In genomic region chr8:77958814-77959372, GRCm38 (mm10) we compare ENCODE assay signal across 24 mouse cellular contexts.
DNase-seq lines count a peak whose midpoint lies in the region; ATAC-seq and TF ChIP-seq lines count a peak whose summit lies in the region.
"Had no signal": no experiment of that assay in that cellular context is flagged by ENCODE, and none has a peak within 500 bp of the region (broad histone marks: within the 10 kb centered on the region; RNA-seq: fewer than 3 reads in every experiment).

No protein-coding gene starts in this region.

- H3K9me3 ChIP-seq in ES-E14 (ENCODE audit: control insufficient read depth, insufficient read depth, low read depth, low read length), result no peaks in the 10 kb centered on the region
- H3K9me3 ChIP-seq in hindbrain, embryonic 16.5 days (ENCODE audit: control insufficient read depth, low read length), result no peaks in the 10 kb centered on the region
- H3K9me3 ChIP-seq: embryonic facial prominence, embryonic 12.5 days; embryonic facial prominence, embryonic 15.5 days; heart, embryonic 10.5 days; heart, embryonic 13.5 days had no signal

- 89% methylated on average over 4 of the region's 4 CpGs for WGBS in hindbrain, embryonic 16.5 days

- no peak overlapping the region for H3K9ac ChIP-seq in ES-E14 (ENCODE audit: insufficient read depth, low read depth, low read length, poor library complexity, severe bottlenecking)
- H3K9ac ChIP-seq in hindbrain, embryonic 16.5 days (ENCODE audit: low read depth, low read length), result no peak overlapping the region
- H3K9ac ChIP-seq: embryonic facial prominence, embryonic 12.5 days; embryonic facial prominence, embryonic 15.5 days; forebrain, postnatal 0 days; heart, embryonic 13.5 days; hindbrain, embryonic 14.5 days had no signal

- no peak overlapping the region for H3K27ac ChIP-seq in ES-E14 (ENCODE audit: insufficient read depth, low read depth, low read length, poor library complexity, severe bottlenecking)
- H3K27ac ChIP-seq in hindbrain, embryonic 16.5 days (ENCODE audit: low read depth, low read length), result no peak overlapping the region
- H3K27ac ChIP-seq: embryonic facial prominence, embryonic 12.5 days; embryonic facial prominence, embryonic 15.5 days; heart, adult 2 months; heart, embryonic 10.5 days; heart, embryonic 13.5 days; hindbrain, embryonic 14.5 days had no signal

- no peaks in the 10 kb centered on the region; a peak in 1 of 4 replicates for H3K4me1 ChIP-seq in ES-E14 (ENCODE audit: control insufficient read depth in 2 of 2, insufficient read depth in 2 of 2, low read length in 2 of 2, poor library complexity in 1 of 2)
- H3K4me1 ChIP-seq in hindbrain, embryonic 16.5 days (ENCODE audit: control insufficient read depth, insufficient read depth, low read depth, low read length), result no peaks in the 10 kb centered on the region
- H3K4me1 ChIP-seq: embryonic facial prominence, embryonic 12.5 days; embryonic facial prominence, embryonic 15.5 days had no signal

- H3K4me2 ChIP-seq in hindbrain, embryonic 16.5 days (ENCODE audit: low read length), result no peak overlapping the region
- H3K4me2 ChIP-seq: embryonic facial prominence, embryonic 12.5 days; embryonic facial prominence, embryonic 15.5 days; heart, embryonic 13.5 days; hindbrain, embryonic 14.5 days had no signal

- DNase-seq in A20 (ENCODE audit: low read depth, low spot score) (peak; percentile 8), ES-E14 (ENCODE audit: low read depth, low spot score) (no peak)
- no peak for DNase-seq in lung, postnatal 14 days
- DNase-seq in thymus, postnatal 36 days, result no peak
- DNase-seq: adrenal gland, postnatal 10 days; adrenal gland, postnatal 36 days; B cell, adult 2 months; cerebellum, adult 18-20 months; cerebellum, adult 9-10 months; cerebellum, postnatal 14 days; forebrain, postnatal 0 days; gastrocnemius, postnatal 25 days; heart, adult 2 months; heart, postnatal 14 days; heart, postnatal 4 days had no signal

- no peaks in the 10 kb centered on the region for H3K27me3 ChIP-seq in hindbrain, embryonic 16.5 days (replicated peaks; ENCODE audit: control insufficient read depth, insufficient read depth, low read length)
- H3K27me3 ChIP-seq: embryonic facial prominence, embryonic 12.5 days; embryonic facial prominence, embryonic 15.5 days; heart, embryonic 13.5 days had no signal

- ATAC-seq in common myeloid progenitor, adult 5-6 weeks (replicated peaks; ENCODE audit: low read depth, poor library complexity, severe bottlenecking), result 0 out of 2 replicates have a peak, but pooled peaks have one; percentile 36
- no peak for ATAC-seq in hindbrain, embryonic 16.5 days
- ATAC-seq: forebrain, embryonic 14.5 days; forebrain, postnatal 0 days; intestine, postnatal 0 days had no signal

- in situ Hi-C loops in ES-E14 (cut with MboI; ENCODE audit: low sequenced_read_pairs in 2 of 2, unreplicated experiment in 2 of 2), result no loop called here

- no peaks in the 10 kb centered on the region for H3K36me3 ChIP-seq in ES-E14 (ENCODE audit: control insufficient read depth, insufficient read depth, low read length, poor library complexity, severe bottlenecking)
- H3K36me3 ChIP-seq in hindbrain, embryonic 16.5 days (ENCODE audit: control insufficient read depth, insufficient read depth, low read length), result no peaks in the 10 kb centered on the region
- H3K36me3 ChIP-seq: embryonic facial prominence, embryonic 12.5 days; embryonic facial prominence, embryonic 15.5 days; heart, embryonic 10.5 days; heart, embryonic 13.5 days had no signal

- H3K4me3 ChIP-seq in ES-E14 (ENCODE audit: insufficient read depth in 1 of 2, low read depth in 1 of 2, low read length in 2 of 2, poor library complexity in 1 of 2, severe bottlenecking in 1 of 2), result peak overlapping the region in 1 of 2 experiments; percentile 44; a peak in 2 of 4 replicates
- no peak overlapping the region for H3K4me3 ChIP-seq in hindbrain, embryonic 16.5 days (ENCODE audit: low read length)
- H3K4me3 ChIP-seq: embryonic facial prominence, embryonic 12.5 days; embryonic facial prominence, embryonic 15.5 days; heart, adult 2 months; heart, embryonic 10.5 days; heart, embryonic 13.5 days had no signal

TF ChIP-seq in ES-E14, 5 proteins besides CTCF, POLR2A, EP300 and RAD21:
- TF ChIP-seq MAFK (IDR thresholded peaks at IDR 0.05; ENCODE audit: insufficient read depth, low read depth, low read length) (no peak), CHD2 (IDR thresholded peaks at IDR 0.05; ENCODE audit: low read depth, low read length) (peak; percentile 50; the same call in 1 of the 2 replicates)
